Mouse (Mus musculus) retina, postnatal 1 day (tissue): Measurements from ENCODE around the gene Nanp.

Experiments
- DNase-seq: peaks from one replicate; pipeline ENCODE4 v3.0.0-alpha.2; 2012

Nanp gene

GRCm38 (mm10) chr2:151039232-151039695 is at the start of gene Nanp, which contains the start of gene Ninl:
Nanp (minus strand) TSS chr2:151039398.
Ninl (minus strand) TSS chr2:151039382.
- peak; percentile 98 for DNase-seq

DNA sequence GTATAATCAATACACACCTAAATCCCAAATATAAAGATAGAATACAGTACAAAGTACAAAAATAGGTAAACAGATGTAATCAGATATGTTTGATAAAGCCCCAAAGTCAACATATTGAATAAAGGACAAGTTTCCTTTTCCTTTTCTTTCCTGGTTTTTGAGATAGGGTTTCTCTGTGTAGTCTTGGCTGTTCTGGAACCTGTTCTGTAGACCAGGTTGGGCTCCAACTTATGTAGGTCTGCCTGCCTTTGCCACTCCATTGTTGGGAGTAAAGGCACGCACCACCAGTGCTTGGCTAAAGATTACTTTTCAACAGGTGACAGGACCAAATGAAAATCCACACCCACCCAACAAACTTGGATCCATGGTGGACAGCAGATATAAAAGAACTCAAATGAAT is 17.4 kb upstream of the Nanp start:
- DNase-seq, result no peak

- no peak for DNase-seq
Measured at GRCm38 (mm10) chr2:151040411-151040810, 1.2 kb upstream of the Nanp start.

- DNase-seq, result no peak
Measured at GRCm38 (mm10) chr2:151039726-151040125, 528 bp upstream of the Nanp start.

GRCm38 (mm10) chr2:151038811-151039222 is 381 bp downstream of the Nanp start:
- no peak for DNase-seq

GRCm38 (mm10) chr2:151037876-151038552 is 1.2 kb downstream of the Nanp start:
- peak; percentile 6 for DNase-seq

- no peak for DNase-seq
Measured at GRCm38 (mm10) chr2:151037292-151037691, 1.9 kb downstream of the Nanp start.

DNA sequence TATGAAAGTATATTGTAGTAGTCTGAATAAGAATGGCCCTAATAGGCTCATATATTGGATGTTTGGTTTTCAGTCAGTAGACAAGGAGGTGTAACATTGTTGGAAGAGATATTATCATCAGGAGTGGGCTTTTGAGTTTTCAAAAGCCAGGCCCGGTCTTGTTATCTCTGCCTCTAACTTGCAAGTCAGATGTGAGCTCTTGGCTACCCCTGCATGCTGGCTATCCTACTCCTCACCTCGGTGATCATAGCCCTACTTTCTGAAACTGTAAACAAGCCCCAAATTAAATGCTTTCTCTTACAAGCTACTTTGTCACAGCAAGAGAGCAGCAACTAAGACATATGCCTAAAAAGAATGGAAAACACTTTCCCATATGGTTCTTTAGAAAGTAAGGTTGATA is 2.5 kb downstream of the Nanp start:
- no peak for DNase-seq

DNA sequence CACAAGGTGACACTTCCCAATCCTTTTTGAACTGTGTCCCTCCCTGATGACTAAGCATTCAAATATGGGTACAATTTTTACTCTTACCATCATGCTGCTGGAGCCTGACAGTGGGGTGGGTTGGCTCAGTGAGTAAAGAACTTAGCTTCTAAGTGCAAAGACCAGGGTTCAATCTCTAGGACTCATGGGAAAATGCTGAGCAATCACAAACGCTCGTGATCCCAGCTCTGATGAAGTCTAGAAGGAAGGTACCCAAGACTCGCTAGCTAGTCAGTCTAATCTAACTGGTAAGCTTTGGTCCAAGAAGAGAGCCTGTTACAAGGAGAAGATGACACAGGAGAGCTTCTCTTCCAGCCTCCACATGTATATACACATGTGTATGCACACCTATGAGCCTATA is 4.8 kb downstream of the Nanp start:
- DNase-seq, result no peak

DNA sequence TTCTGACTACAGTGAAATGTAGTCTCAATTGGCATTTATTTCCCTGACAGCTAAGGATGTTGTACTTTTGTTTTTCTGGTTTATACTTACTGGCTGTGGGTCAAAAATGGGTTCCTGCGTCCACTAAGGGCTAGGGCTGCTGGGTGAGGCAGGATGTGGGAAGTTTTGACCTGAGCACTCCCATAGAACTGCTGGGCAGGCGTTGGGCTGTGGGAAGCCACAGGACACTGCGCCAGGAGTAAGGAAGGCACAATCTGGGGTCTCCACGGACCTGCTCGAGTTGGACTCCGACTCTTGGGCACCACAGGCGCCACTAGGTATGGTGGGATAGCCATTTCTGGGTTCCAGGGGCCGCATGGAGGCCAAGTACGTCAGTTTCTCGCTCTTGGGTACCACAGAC is 18.0 kb downstream of the Nanp start:
- DNase-seq, result no peak

GRCm38 (mm10) chr2:151015316-151015715 is 23.9 kb downstream of the Nanp start:
- DNase-seq, result no peak

GRCm38 (mm10) chr2:151011273-151011672 is 27.9 kb downstream of the Nanp start:
- DNase-seq, result no peak

DNA sequence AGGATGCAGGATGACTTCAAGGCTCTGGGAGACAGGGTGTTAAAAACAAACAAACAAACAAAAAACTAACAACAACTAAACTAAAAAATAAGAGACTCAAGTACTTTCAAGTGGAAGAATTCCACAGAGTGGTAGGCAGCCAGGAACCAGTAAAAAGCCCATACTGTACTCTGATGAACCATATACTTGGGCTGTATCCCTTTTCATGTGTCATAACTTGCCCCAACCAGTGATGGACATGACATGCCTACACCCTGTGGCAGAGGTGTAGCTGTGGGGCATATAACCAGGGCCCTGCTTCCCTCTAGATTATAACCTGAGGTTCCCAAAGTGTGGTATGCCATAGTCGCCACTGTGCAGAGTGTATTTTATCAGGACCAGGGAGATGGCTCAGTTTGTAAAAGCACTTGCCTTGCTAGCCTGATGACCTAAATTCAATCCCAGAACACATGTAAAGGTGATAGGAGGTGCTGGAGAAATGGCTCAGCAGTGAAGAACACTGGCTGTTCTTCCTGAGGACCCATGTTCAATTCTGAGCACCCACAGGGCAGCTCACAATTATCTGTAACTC is 29.6 kb downstream of the Nanp start:
- DNase-seq, result no peak

DNA sequence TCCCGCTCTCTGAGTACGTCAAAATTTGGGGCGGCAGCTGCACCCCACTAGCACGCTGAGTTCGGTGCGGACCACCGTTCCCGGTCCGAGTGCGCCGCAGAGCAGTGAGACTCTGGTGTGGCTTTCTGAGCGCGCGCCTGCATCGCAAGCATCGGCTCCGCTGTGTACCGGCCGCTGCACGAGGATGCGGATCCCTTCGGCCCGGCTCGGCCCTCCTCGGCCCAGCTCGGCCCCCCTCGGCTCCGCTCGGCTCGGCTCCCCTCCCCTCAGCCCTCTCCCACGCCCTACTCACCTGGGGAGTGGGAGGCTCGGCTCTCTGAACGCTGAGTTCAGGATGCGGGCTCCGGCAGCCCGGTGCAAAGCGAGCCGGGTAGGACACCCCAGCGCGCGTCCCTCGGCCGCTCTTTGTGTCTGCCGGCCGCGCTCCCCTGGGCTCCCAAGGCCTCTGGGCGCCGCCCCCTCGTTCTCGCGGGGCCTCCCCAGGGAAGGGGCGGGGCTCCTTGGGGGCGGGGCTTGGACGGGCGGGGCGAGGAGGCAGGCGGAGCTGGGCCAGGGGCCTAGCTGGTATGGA is 30.2 kb downstream of the Nanp start:
- DNase-seq, result peak; percentile 85

DNA sequence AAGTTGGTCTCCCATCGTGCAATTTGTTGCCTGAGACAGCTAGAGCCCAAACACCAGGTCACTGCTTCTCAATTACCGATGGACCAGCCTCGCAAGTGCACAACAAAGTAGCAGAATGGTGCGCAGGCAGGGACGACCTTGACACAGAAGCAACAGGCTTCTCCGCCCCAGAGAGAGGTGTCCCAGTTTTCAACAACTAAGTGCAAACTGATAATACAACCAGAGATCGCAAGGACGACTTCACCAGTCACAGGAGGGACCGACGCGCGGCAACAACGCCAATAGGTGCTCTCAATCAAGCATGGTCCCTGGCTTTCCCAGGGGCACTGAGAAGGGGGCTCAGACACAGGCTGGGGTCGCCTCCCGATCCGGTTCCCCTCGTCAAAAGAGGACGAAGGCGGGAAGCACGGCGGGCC is 30.7 kb downstream of the Nanp start:
- DNase-seq, result no peak

- DNase-seq, result no peak
Measured at GRCm38 (mm10) chr2:151008006-151008405, 31.2 kb downstream of the Nanp start.

DNA sequence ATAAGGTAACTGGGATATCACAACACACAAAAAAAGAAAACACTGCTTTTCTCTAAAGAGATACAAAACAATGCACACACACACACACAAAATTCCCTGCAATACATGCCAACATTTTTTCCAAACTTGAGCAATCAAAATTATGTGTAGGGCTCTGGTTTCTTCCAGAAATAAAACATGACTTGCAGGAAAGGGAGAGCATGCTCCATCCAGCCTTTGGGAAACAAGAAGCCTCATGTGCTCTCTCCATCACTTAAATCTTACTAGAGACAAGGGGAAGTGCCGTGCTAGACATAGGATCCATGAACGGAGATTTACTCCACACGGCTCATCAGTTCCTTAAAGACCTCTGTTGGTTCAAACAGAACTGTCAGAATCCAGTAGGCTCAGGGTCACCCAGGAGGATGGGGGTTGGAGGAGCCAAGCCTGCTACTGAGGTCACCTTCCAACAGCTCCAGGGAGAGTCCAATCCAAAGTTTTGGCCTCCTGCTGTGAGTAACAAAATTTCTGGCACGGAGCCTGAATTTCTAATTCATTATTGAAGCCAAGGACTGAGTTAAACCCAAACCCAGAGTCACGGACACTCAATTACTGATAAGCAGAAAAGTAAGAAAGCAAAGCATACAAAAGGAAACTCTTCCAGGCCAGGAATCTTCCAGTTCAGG is 32.8 kb downstream of the Nanp start:
- DNase-seq, result peak; percentile 47

DNA sequence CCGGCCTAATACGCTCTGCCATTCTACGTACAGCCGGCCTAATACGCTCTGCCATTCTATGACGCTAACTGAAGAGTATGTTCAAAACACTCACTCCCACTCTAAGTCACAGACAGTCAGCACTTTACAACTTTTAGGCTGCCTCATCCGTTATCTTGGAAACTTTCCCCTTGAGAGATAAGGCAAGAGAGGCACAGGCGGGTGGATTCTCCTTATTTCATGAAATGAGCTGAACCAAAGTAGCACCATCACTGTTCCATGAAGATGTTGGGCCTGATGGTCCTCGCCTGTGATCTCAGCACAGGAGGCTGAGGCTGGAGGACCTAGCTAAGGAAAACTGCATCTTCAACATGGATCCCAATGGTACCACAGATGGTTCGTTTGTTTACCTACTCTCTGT is 34.8 kb downstream of the Nanp start:
- no peak for DNase-seq

DNA sequence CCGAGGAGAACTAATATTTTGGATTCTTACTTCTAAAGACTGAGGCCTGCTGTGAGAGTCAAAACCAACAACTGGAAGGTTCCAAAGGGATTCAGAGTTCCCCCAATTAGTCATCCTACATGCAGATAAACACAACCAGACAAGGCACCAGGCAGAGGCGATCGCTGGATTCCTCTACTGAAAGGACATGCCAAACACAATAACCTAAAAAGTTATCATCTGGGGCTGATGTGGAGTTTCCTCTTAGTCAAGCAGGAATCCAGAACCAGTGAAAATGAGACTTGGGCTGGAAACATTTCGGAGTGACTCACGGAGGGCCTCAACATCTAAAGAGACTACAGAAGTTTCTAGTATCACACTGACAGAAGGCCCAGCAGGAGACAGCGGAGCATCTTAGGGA is 35.4 kb downstream of the Nanp start:
- no peak for DNase-seq

DNA sequence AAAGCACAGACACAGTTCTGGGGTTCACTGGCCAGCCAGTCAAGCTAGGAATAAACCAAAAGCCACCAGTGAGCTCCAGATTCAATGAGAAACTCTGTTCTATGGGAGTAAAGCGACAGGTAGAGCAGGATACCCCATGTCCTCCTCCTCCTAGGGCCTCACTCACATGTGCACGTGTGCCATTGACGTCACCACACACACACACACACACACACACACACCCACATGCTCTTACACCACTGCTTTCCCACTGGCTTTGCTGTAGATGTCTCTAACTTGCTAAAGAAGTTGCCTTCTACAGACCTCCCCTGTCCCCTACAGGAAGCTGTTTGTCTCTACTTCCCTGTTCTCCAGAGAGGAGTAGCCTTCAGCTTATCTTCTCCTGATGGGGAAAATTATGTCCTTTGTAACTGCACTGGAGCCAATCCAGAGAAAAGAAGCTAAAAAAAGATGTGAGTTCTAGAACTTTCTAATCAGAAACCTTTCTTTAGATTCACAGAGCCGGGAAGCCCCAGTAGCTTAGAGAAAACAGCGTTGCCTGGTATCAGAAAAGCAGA is 37.5 kb downstream of the Nanp start:
- no peak for DNase-seq

DNA sequence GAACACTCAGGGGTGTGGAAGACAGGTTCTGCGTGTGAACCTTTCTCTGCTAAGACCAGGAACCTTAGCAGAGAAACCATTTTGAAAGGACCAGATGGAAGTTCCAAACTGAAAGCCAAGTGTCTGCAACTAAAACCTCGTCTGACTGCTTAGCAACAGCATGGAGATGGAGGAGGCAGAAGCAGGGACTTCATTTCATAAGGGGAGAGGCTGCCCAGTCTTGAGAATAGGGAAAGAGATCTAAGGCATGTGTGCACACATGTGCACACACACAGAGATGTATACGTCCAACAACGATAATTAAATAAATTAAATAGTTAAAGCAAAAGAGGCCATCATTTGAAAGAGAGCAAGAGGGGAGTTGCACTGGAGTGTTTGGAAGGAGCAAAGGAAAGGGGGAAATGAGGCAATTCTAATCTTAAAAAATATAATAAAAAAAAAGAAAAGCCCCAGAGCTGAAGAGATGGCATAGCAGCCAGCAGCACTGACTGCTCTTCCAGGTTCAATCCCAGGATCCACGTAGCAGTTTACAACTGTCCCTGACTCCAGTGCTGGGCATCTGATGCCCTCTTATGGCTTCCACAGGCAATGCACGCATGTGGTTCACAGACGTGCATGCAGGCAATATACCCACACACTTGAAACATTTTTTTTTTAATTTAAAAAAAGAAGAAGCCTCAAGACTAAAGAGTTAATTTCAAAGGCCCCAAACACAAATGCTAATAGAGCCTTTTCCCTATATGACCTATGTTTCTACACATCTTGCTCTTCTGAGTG is 38.6 kb downstream of the Nanp start:
- DNase-seq, result peak; percentile 78

- DNase-seq, result peak; percentile 34
Measured at GRCm38 (mm10) chr2:150999021-150999420, 40.2 kb downstream of the Nanp start.

GRCm38 (mm10) chr2:150997618-150998017 is 41.6 kb downstream of the Nanp start:
- DNase-seq, result no peak
